ENCODE assay signal across 15 mouse cellular contexts in the genomic region with DNA sequence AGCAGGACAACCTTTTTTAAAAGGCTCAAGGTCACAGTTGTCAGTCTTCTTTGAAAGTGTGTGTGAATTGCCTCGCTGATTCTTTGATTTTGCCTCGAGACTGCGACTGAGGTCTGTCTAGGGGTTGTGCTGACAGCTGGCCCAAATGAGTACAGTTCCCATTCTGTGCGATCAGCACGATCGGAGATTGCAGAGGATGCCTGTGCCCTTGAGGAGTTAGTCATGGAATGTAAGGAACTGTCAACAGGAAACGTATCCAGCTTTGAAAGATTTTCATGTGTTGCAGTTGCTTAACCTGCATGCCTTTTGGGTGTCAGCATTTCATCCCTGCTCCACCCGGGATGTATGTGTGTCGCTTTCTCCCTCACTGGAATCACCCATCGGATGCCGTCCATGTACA.
"Had no signal": no experiment of that assay in that cellular context is flagged by ENCODE, and none has a peak within 500 bp of the region (broad histone marks: within the 10 kb centered on the region; RNA-seq: fewer than 3 reads in every experiment).

No protein-coding gene starts in this region.

- H3K4me1 ChIP-seq: liver, embryonic 12.5 days; megakaryocyte, embryonic 14.5 days; midbrain, embryonic 15.5 days had no signal

- H3K36me3 ChIP-seq: limb, embryonic 15.5 days; liver, embryonic 12.5 days; midbrain, embryonic 15.5 days; neural tube, embryonic 13.5 days had no signal

- H3K9me3 ChIP-seq: limb, embryonic 15.5 days; liver, embryonic 12.5 days; midbrain, embryonic 15.5 days; neural tube, embryonic 13.5 days had no signal

- H3K27ac ChIP-seq: left cerebral cortex, adult 2 months; limb, embryonic 15.5 days; liver, embryonic 12.5 days; macrophage; midbrain, embryonic 15.5 days; neural tube, embryonic 13.5 days had no signal

- H3K9ac ChIP-seq: limb, embryonic 15.5 days; liver, embryonic 12.5 days; lung, embryonic 14.5 days; midbrain, embryonic 15.5 days; neural tube, embryonic 13.5 days had no signal

- H3K27me3 ChIP-seq: limb, embryonic 15.5 days; liver, embryonic 12.5 days; megakaryocyte, embryonic 14.5 days; midbrain, embryonic 15.5 days; neural tube, embryonic 13.5 days had no signal

- H3K4me3 ChIP-seq: left cerebral cortex, adult 2 months; limb, embryonic 15.5 days; liver, embryonic 12.5 days; megakaryocyte, embryonic 14.5 days; midbrain, embryonic 15.5 days; neural tube, embryonic 13.5 days had no signal

- H3K4me2 ChIP-seq: limb, embryonic 15.5 days; liver, embryonic 12.5 days; lung, embryonic 14.5 days; midbrain, embryonic 11.5 days; midbrain, embryonic 15.5 days; neural tube, embryonic 13.5 days had no signal

- DNase-seq: kidney, postnatal 25 days; lung, embryonic 14.5 days; lung, postnatal 10 days; retina, postnatal 1 day; right cerebral cortex, postnatal 4 days; spleen, adult 18-20 months; thymus, postnatal 36 days had no signal

- ATAC-seq: liver, embryonic 12.5 days; midbrain, embryonic 15.5 days had no signal
